Mouse (Mus musculus): ENCODE data around the gene Gm45234.
A peak's percentile ranks its signal among the peaks of the same experiment; 100 is the strongest.
"Not testable (repeated sequence)": the region's sequence is repeated elsewhere in the genome, so short reads cannot be mapped to it uniquely, and the experiment has no call there.

Gene Gm45234

GRCm38 (mm10) chr6:124755831-124756595, at the start of gene Gm45234, which contains the start of gene Atn1:
Gene Gm45234 (minus strand): TSS chr6:124756021.
Gene Atn1 (minus strand): TSS chr6:124756524.
- peak; percentile 85 for DNase-seq

GRCm38 (mm10) chr6:124804341-124804740, 48.5 kb upstream of the Gm45234 start:
- DNase-seq: no peak

DNA sequence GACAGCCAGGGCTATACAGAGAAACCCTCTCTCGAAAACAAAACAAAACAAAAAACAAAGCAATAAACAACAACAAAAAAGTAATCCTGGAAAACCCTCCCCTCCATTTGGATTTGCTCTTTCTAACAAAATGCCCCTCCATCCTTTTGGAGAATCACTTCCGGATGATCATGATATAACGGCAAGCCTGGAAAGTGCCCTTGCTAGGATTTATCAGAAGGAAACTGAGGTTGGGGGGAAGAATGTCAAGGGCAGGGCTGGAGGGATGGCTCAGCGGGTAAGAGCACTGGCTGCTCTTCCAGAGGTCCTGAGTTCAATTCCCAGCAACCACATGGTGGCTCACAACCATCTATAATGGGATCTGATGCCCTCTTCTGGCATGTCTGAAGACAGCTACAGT, 47.9 kb upstream of the Gm45234 start:
- not testable (repeated sequence) for DNase-seq

DNA sequence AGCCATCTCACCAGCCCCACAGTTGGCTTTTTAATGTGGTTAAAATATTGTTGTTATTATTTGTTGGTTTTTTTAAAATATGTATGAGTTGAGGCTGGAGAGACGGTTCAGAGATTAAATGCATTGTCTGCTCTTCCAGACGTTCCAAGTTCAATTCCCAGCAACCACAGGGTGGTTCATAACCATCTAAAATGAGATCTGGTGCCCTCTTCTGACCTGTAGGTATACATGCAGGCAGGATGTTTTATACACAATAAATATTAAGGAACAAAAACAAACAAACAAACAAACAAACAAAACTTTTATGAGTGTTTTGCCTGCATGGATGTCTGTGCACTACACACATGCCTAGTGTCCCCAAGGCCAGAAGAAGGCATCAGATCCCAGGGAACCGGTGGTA, 47.2 kb upstream of the Gm45234 start:
- DNase-seq: no peak

DNA sequence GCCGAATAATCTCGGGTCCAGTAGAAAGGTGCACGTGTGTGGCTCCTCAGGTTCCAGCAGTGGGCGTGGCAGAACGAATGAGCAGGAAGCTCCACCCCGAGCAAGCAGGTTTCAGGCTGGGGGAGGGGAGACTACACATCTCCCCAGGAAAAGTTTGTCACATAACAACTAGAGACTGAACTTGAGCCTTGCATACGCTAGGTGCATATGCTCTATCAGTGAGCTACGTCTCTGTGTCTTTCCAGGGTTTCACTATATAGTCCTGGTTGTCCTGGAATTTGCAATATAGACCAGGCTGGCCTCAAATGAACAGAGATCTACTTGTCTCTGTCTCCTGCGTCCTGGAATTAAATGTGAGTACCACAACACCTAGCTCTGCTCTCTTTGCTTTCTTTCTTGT, 46.6 kb upstream of the Gm45234 start:
- not testable (repeated sequence) for DNase-seq

DNA sequence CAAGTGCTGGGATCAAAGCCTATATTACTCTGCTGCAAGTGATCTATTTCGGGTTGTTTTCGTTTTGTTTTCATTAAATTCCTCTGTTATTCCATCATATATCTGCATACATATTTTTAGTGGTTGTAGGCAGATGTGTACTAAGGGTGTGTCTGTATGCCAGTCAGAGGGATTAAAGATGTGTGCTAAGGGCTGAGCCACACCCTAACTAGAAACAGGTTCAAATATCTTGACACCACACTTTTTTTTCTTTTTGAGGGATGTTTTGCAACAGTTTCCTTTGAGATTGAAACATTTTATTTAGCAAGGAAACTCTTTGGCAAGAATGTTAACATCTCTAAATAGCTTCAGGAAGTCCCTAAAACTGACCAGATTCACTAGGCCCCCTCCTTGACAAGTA, 40.4 kb upstream of the Gm45234 start:
- DNase-seq: no peak

DNA sequence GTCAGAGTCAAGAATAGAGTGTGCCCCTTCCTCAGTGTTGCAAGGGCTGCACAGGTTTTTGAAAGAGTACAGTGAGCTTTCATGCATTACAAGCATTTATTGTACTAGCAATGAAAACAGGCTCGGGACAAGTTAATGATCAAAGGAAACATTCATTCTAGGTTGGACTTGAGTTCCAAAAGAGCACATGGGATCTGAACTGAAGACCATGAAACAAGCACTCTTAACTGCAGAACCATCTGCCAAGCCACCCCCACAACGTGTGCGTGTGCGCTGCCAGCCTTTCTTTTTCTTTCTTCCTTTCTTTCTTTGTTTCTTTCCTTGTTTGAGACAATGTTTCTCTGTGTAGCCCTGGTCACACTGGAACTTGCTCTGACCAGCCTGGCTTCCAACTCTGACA, 40.0 kb upstream of the Gm45234 start:
- no peak for DNase-seq

DNA sequence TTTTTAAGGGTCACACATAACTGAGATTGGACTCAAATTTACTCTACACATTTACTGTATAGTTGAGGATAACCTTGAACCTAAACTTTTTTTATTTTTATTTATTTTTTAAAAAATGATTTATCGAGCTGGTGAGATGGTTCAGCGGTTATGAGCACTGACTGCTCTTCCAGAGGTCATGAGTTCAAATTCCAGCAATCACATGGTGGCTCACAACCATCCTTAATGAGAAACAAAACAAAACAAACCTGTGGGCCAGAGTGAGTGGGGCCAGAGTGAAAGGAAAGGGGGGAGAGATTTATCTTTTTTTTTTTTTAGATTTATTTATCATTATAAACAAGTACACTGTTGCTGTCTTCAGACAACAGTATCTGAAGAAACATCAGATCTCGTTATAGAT, 36.1 kb upstream of the Gm45234 start:
- no peak for DNase-seq

DNA sequence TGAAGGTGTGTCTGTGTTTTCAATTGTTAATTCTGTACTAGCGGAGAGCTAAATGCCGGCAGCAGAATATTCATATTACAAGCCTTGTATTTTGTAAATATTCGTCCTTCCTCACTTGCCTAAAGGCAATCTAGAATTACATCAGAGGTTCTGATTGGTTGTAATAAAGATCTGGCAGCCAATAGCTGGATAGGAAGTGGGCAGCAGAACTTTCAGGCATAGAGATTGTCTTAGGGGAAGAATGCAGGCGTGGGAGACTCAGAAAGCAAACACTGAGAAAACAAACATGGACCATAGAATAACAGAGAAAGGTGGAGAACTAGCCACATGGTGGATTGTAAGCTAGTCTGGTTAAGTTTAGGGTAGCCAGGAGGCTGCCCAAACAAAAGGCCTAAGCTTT, 34.3 kb upstream of the Gm45234 start:
- no peak for DNase-seq

DNA sequence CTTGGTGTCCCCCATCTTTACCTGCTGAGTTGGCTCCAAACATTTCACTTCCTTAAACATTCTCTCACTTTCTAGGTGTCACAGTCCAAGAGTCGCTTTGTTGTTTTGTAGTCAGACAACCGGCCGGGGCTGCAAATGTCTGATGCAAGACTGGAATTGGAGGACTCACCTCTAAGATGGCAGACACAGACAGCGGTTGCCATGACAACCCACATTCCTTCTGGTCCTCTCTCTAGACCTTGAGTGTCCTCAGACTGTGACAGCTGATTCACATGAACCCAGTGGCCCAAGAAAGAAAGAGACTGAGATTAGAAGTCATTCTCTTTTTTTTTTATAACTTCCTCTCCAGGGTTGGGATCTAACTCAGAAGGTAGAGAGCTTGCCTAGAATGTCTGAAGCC, 33.7 kb upstream of the Gm45234 start:
- DNase-seq: no peak

GRCm38 (mm10) chr6:124787722-124788121, 31.9 kb upstream of the Gm45234 start:
- DNase-seq: no peak

DNA sequence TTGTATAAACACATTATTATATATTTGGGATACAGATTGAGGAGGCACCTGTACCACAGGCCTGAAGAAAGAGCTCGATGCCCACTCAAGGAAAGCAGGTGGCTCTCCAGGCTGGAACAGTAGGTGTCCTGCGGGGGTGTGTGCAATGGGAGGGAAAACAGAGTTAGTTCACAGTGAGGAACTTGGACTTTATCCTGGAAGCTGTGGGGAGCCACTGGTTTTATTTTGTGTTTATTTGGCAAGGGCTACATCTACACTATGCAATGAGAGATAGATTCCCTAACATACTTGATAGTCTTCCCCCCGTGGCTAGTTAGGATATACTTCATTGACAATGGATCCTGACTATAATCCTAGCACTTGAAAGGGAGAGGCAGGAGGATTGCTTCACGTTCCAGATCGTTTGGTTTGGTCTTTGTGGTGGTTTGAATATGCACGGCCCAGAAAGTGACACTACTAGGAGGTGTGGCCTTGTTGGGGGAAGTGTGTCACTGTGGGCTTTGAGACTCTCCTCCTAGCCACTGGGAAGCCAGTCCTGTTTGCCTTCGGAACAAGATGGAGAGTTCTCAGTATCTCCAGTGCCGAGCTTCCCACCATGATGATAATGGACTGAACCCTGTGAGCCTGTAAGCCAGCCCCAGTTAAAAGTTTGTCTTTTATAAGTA, 31.1 kb upstream of the Gm45234 start:
- no peak for DNase-seq

DNA sequence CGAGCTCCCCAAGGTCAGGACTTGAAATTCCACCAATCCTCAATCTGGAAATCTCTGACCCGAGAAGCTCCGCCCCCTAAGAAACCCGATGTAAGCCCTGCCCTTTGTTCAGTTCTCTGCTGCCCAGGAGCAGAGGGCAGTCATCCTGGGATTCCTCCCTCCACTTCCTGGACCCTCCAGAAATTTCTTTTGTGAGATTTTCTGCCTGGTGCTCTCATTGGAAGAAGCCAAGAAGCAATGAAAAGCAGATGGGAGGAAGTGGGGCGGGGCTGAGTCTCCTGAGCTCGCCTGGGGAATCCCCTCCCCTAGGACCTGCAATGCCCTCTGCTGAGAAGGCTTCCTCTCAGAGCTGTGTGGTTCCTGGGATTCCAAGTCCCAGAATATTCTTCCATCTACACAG, 26.6 kb upstream of the Gm45234 start:
- peak; percentile 64 for DNase-seq

DNA sequence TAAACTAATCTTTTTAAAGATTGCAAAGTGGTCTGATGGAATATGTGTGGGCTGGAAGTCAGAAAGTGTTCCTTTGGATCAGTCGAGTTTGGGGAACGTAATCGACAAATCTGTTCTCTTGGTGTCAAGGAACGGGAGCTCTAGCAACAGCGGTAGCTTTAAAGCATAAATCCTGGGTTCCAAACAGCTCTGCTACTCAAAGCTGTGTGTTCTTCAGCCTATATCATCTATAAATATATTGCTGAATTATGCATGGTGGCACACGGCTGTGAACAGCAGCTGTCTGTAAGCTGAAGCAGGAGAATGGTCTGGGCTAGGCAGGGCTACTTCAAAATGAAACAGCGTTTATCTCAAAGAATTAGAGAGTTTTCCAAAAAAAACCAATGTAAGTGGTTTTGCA, 25.1 kb upstream of the Gm45234 start:
- no peak for DNase-seq

GRCm38 (mm10) chr6:124779984-124780416, 24.2 kb upstream of the Gm45234 start:
- DNase-seq: no peak

DNA sequence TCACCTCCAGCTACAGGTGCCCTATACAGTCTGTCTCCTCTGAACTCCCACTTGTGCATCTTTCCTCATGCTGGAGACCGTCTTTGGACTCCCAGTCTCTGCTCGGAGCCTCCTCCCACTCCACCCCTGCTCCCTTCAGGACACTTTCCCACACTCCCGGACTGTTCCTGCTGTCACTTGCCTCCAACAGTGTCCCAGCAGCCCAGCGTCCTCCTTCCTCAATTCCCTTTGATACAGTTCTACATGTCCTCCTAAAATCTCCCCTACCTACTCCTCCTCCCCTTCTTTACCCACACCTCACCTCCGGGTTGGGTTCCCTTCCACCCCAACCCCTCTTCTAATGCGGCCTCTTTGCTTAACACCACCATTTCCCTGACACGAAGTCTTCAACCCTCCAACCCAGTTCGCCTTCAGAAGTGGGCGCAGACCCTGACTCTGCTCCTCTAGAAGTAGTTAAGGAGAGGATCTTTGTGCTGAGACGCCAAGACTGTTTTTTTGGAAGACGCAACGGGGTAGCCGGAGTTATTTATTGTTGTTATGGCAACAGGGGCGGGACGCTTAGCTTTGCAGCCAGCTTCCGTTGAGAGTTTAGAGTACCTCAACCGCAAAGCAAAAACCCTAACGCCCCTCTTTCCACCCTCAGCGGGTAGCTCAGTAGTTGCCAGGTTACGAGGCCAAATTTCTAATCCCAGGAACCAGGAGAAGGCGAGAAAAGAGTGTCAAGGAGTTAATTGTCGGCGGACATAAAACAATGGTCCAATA, 23.6 kb upstream of the Gm45234 start, which contains the start of gene Lrrc23:
Lrrc23 (minus strand) TSS at position 506 of the 762 bp plus-strand sequence.
- DNase-seq: peak; percentile 74

DNA sequence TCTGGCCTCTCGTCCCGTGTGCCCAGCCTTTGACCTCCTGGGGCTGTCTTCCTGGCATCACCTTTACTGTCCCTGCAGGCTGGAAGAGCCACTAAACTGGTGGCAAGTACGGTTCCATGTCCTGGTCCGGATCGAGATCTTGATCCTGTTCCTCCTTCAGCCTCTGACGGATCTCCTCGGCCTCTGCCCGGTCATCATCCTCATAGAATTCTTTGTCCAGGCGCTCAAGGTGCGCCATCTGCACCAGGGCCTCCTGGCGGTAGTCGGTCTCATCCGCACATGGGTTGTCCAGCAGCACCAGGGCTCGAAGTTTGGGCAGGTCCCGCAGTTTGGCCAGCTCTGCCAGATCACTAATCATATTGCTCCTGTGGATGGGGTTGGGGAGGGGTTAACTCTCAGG, 14.7 kb upstream of the Gm45234 start:
- DNase-seq: no peak

DNA sequence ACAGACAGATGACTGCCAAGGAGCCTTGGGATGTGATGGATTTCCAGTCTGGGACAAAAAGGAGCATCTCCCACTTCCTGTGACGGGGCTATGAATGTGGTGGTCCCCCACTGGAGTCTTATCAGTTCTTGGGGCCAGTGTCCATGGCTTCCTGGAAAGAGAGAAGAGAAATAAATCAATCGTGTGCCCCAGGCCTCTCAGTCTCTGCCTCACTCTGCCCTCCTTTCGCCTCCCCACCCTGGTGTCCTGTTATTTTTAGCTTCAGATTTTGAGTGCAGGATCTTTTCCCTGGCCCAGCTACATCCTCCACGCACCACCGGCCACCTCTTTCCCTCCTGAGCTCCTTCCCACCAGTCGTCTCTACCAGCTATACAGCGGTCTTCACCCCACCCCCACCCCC, 14.2 kb upstream of the Gm45234 start:
- no peak for DNase-seq

GRCm38 (mm10) chr6:124769101-124769765, 13.4 kb upstream of the Gm45234 start, which contains the start of gene Eno2:
Gene Eno2 (minus strand): TSS chr6:124769673.
- DNase-seq: peak; percentile 54

- DNase-seq: no peak
Observed at GRCm38 (mm10) chr6:124768704-124769044, 12.9 kb upstream of the Gm45234 start.

GRCm38 (mm10) chr6:124767920-124768703, 12.3 kb upstream of the Gm45234 start:
- DNase-seq: peak; percentile 44

DNA sequence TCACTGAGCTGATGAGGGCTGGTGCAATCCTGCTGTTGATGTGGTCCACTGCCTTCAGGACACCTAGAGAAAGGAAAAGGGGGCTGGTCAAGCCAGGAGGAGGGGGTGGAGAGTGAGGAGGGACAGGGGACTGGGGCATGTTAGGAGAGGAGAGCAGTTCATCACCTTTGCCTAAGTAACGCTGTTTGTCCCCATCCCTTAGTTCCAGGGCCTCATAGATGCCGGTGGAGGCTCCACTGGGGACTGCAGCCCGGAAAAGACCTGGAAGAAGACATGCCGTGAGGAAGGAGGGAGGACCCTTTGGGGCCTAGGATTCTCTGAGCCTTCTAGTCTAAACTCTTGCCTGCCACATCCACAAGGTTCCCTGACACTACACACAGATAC, 11.7 kb upstream of the Gm45234 start:
- DNase-seq: no peak

All from lung, postnatal 10 days (tissue).